ENCODE assay signal across 7 mouse cellular contexts in the genomic region with DNA sequence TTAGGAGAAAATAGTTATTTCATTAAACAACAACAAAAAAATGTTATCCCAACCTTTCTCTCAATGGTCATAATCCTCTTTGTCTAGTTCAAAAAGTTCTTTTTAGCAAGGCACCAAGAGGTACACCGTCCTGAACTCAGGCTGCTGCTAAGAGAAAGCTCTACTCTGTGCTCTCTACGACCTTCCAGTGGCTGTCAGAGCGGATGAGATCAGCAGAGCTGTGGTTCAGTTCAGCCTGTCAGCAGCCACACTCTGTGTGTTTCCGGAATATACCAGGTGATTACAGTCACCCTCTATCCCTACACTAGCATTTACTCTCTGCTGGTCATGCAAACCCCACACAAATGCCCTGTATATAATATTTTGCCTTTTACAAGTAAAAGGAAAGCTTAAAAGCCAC. TPM values are rescaled to one million over a fixed set of nuclear protein-coding genes. Genes with fewer than 3 reads are reported as not detected.
A peak's percentile ranks its signal among the peaks of the same experiment; 100 is the strongest.
DNase-seq lines count a peak whose midpoint lies in the region; ATAC-seq and TF ChIP-seq lines count a peak whose summit lies in the region.

No protein-coding gene starts in this region.

- no peak overlapping the region for H3K9ac ChIP-seq in neural tube, embryonic 14.5 days (replicated peaks; ENCODE audit: low read depth, low read length)

- H3K36me3 ChIP-seq in neural tube, embryonic 14.5 days (ENCODE audit: control insufficient read depth, insufficient read depth, low read length) = no peaks in the 10 kb centered on the region

- 37% methylated on average over 4 of the region's 4 CpGs for WGBS in lung, adult 2 months
- 47% methylated on average over 4 of the region's 4 CpGs for WGBS in neural tube, embryonic 14.5 days

- H3K27me3 ChIP-seq in neural tube, embryonic 14.5 days (ENCODE audit: control insufficient read depth, insufficient read depth, low read length) = no peaks in the 10 kb centered on the region

- H3K27ac ChIP-seq in neural tube, embryonic 14.5 days (ENCODE audit: low read depth, low read length) = no peak overlapping the region

- no peak for DNase-seq in lung, adult 2 months
- no peak for DNase-seq in lung, postnatal 25 days (ENCODE audit: low spot score)
- DNase-seq in embryo, embryonic 10.5 days (ENCODE audit: low spot score) = peak; percentile 34
- peak; percentile 67 for DNase-seq in induced T-regulatory cell, adult 2 months (ENCODE audit: low read depth)
- DNase-seq in spleen, adult 18-20 months = no peak
- no peak for DNase-seq in left cerebral cortex, adult 8-10 months (ENCODE audit: low spot score in 2 of 2)

- H3K4me3 ChIP-seq in lung, adult 2 months (replicated peaks; ENCODE audit: extremely low read depth, low read depth, low read length) = peak overlapping the region; percentile 28
- H3K4me3 ChIP-seq in neural tube, embryonic 14.5 days (ENCODE audit: low read depth, low read length) = peak overlapping the region; percentile 23

- peaks cover 3% of the 10 kb centered on the region for H3K4me1 ChIP-seq in lung, adult 2 months (ENCODE audit: control insufficient read depth, insufficient read depth, low read length)
- peaks cover 9% of the 10 kb centered on the region for H3K4me1 ChIP-seq in neural tube, embryonic 14.5 days (ENCODE audit: control insufficient read depth, insufficient read depth, low read length)

- TF ChIP-seq CTCF in lung, adult 2 months (IDR thresholded peaks at IDR 0.05; ENCODE audit: insufficient read depth, low read length) = no peak

- H3K9me3 ChIP-seq in neural tube, embryonic 14.5 days (ENCODE audit: control insufficient read depth, low read length) = no peaks in the 10 kb centered on the region

- ATAC-seq in neural tube, embryonic 14.5 days (ENCODE audit: low read depth) = no peak

- peak overlapping the region; percentile 44 for H3K4me2 ChIP-seq in neural tube, embryonic 14.5 days (ENCODE audit: low read depth, low read length)

- no peak for TF ChIP-seq POLR2A in lung, adult 2 months (IDR thresholded peaks at IDR 0.05; ENCODE audit: borderline replicate concordance, extremely low read depth, low read depth, low read length)

RNA-seq across cellular contexts. Expression of a gene that starts 4.2 kb away (rescaled TPM):
- polyA plus RNA-seq in lung, adult 2 months (2012; rRNA removed) = 52.6 and 60.7 TPM in 2 replicates
- 8.8 and 11.1 TPM in 2 replicates for polyA plus RNA-seq in neural tube, embryonic 14.5 days (2014; fragmentation: Nextera tagmentation; extraction: Ambion mirVana)
- total RNA-seq in left cerebral cortex, adult 8-10 months (2022) = 10 to 100 TPM; 30.3 to 36.3 (median 30.9) TPM

Comparison
In these comparisons a context has a peak if more than half of its experiments do, and no peak if none do; other contexts are left out.
1. DNase-seq: peak in embryo, embryonic 10.5 days (single experiment) and induced T-regulatory cell, adult 2 months (single experiment); none in lung, adult 2 months (single experiment), lung, postnatal 25 days (single experiment), spleen, adult 18-20 months (0 of 2) and left cerebral cortex, adult 8-10 months (0 of 2).